Mouse (Mus musculus) lung, postnatal 10 days (tissue): ENCODE data around the gene Cmtm5.
A peak's percentile ranks its signal among the peaks of the same experiment; 100 is the strongest.
"Not testable (repeated sequence)": the region's sequence is repeated elsewhere in the genome, so short reads cannot be mapped to it uniquely, and the experiment has no call there.

Experiments used
- DNase-seq: peaks from one replicate; pipeline ENCODE4 v3.0.0; 2021

Gene Cmtm5

DNA sequence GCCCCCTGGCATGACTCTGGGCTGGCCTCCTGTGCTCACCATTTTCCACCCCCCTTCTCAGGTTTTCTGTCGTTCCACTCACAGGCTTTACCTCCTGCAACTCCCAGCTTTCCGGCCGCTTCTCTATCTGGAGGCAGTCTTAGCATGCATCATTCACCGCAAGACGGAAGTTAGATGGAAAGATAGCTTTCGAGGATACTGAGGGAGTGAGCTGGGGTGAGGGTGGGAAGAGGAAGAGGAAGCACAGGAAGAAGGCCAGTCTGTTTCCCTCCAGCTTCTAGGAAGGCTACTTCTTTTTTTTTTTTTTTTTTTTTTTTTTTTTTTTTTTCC lies 735 bp downstream of the Cmtm5 start:
- no peak for DNase-seq

DNA sequence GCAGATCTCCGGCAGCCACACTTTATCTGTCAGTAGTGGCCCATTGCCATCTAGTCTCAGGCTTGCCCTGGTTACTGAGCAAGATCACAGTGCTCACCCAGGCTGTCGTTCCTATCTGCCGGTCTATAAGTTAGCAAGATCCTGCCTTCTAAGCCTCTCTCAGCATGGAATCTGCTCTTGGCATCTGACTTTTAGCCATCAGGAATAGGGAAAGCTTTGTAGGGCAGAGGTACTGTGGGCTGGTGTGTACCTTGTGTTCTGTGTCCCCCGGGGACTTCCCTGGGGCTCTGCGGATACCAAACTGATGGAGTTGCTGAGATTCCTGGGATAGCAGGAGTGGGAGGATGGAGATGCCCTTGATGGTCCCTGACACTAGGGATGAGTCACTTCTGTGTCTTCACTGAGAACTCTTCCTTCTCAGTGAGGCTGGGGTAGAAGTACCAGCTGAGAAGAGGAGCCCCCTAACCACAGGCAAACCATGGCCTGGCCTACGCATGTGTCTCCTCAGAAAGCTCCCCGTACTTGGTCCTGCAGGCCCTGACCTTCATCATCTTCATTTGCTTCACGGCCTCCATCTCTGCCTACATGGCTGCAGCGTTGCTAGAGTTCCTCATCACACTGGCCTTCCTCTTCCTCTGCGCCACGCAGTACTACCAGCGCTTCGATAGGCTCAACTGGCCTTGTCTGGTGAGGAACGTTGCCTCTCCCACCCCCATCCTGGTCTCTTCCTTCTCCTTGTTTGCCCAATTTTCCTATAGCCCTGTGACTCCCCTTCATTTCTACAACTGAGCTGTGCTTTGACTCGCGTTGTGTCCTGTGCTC lies 1.5 kb downstream of the Cmtm5 start:
- no peak for DNase-seq

- no peak for DNase-seq
These were observed 2.6 kb downstream of the Cmtm5 start for GRCm38 (mm10) chr14:54938431-54939219.

GRCm38 (mm10) chr14:54939434-54940175 lies 3.5 kb downstream of the Cmtm5 start:
- peak; percentile 84 for DNase-seq

DNA sequence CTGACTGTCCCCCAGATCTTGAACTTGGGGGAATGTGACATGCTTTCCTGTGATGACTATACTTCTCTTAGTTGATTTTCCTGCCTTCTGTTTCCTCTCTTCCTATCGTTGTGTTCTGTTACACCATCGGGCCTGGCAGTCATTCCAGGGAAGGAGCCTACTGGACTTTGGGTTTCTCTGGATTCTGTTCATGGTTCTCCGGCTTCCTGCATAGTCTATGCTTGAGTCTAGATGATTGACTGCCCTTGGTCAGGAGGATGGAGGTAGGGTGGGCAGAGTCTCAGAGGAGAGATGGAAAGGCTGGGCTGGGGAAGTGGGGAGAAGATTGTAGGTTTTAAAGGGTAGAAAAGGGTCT lies 4.1 kb downstream of the Cmtm5 start:
- no peak for DNase-seq

DNA sequence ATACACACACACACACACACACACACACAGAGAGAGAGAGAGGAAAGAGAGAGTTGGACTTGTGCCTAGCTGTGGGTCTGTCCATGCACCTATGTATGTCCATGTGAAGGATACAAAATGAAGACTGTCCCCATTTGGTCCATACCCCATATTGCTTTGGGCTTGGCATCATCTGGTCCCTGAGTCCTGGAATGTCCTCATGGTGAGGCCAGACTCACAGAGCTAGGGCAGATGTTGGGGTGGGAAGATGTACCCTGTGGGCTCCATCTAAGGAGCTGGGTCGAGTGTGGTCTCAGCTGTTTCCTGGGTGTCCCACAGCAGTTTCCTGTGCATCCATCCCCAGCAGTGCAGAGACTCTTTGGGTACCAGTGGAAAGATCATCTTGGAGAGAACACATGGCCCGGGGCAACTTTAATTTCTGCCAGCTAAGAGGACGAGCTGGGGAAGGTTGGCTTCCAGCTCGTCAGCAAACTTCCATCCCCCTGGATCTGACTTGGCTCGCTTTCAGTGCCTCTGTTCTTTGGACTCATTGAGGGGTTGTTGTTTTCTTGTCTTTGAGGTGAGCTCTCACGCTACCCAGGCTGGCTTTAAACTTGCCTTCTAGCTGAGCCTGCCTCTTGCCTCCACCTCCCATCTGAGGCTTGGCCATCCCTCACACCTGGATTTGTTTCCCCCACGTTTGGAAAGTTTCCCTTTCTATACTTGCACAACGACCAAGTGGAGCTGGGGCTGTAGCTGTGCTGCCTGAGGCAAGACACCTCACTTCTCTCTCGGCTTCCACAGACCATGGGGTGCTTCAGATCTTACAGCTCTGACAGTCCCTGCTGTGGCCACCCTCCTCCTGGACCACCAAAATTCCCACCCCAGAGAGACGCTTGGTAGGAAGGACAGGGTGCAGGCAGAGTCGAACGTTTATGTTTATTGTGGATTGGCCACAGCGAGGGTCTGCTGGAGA lies 5.2 kb downstream of the Cmtm5 start:
- no peak for DNase-seq

DNA sequence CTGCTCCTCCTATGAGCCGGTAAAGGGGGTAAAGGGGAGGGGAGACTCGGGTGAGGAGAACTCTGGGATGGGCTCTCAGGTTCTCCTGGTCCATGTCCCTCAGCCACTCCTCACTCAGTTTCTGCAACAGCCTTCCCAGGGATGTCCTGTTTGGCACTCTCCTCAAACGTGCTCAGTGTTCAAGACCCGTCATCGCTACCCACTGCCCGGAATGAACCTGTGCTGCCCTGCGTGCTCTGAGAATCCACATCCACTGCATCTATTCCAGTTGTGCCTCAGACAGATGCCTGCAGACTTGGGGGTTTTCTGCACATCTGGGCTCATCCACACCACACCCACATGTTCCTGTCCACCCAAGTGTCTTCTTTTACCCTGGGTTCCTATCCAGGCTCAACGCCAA lies 6.4 kb downstream of the Cmtm5 start:
- no peak for DNase-seq

GRCm38 (mm10) chr14:54943971-54944370 lies 7.9 kb downstream of the Cmtm5 start:
- no peak for DNase-seq

- DNase-seq, result no peak
These were observed 8.9 kb downstream of the Cmtm5 start for GRCm38 (mm10) chr14:54944939-54945338.

- no peak for DNase-seq
These were observed 10.1 kb downstream of the Cmtm5 start for GRCm38 (mm10) chr14:54945975-54946704.

GRCm38 (mm10) chr14:54947008-54947407 lies 10.9 kb downstream of the Cmtm5 start:
- not testable (repeated sequence) for DNase-seq

DNA sequence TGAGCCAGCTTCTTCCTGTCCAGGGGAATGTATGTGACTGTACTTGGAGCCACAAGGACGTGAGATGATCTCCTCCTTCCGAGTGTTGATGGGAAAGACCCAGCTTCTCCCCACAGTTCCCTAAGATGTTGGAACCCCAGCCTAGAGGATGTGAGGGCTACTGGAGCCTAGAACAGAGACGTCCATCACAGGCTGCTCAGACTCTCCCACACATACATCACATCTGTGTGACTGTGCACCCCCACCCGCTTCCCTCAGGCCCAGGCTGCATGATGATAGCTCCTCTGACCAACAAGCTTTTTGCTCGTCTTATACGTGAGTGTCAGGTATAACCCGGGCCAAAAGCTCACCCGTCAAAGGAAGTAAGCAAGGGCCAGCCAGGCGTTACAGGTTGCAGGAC lies 12.7 kb downstream of the Cmtm5 start:
- no peak for DNase-seq

GRCm38 (mm10) chr14:54950493-54950892 lies 14.4 kb downstream of the Cmtm5 start:
- no peak for DNase-seq

- DNase-seq, result no peak
These were observed 15.5 kb downstream of the Cmtm5 start for GRCm38 (mm10) chr14:54951587-54951986.

- DNase-seq, result no peak
These were observed 17.7 kb downstream of the Cmtm5 start for GRCm38 (mm10) chr14:54953664-54954206.

DNA sequence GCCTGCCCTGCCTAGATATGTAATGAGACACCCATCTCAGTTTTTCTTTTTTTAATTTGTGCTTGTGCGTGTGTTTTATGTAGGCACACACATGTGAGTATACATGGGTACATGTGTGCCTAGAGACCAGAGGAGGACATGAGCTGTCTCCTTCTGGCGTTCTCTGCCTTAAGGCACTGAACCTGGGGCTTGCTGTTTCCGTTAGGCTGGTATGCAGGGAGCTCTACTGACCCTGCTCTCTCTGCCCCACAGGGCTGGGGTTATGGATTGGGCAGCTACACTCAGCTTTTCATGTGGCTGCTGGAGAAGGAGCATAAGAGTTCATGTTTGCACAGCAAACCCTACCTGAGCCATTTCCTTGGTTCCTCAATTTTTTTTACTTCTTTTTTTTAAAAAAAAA lies 18.4 kb downstream of the Cmtm5 start:
- no peak for DNase-seq

- DNase-seq, result no peak
These were observed 19.4 kb downstream of the Cmtm5 start for GRCm38 (mm10) chr14:54955481-54955880.

DNA sequence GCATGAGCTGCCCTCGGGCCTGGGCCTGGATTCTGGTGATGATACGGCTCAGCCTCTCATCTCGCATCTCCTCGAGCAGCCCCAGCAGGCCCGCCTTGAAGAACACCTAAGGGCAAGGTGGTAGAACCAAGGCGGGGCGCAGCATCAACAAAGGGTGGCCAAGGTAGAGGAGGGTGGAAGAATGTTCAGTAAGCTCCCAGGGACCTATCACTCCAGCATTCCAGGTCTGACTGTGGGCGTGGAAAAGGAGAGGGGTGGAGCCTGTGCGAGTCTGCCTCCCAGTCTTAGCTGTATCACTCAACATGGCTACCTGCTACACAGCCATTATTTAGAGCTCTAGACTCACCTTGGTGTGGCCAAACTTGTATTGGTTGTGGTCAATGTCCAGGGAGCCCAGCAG lies 20.5 kb downstream of the Cmtm5 start:
- DNase-seq, result no peak

DNA sequence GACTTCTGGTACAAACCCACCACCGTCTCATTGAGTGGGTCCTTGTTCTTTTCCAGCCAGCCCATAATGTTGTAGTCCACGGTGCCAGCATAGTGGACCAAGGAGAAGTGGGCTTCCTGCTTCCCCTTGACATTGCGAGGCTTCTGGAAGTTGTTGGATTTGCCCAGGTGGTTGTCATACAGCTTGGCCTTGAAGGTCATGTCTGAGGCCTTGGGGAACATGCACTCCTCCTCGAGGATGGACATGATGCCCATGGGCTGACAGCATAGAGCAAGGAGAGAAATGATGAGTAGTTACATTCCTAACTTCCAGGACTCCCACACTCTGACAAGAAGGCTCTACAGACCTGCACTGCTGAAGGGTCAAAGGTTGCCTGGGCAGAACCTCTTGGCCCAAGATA lies 22.4 kb downstream of the Cmtm5 start:
- DNase-seq, result no peak

DNA sequence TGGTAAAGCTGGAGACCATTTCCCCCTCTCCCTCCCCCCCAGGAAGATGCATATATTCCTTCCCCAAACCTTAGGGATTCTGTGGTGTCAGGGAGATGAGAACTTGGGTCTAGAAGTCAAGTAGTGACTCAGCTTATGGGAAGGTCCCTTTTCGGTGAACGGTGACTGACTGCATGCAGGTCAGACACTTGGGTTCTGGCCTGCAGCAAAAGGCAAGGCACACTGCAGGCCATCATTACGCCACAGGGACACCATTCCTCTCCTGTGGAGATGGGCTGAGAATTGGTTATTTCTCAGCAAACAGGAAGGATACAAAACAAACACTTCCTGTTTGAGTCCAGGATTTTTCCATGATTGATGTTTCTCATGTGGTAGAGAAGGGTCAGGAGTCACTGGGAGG lies 23.1 kb downstream of the Cmtm5 start:
- no peak for DNase-seq

- DNase-seq, result not testable (repeated sequence)
These were observed 24.0 kb downstream of the Cmtm5 start for GRCm38 (mm10) chr14:54959853-54960613.
